Mouse (Mus musculus): ENCODE measurements around the gene Agxt.

DNA sequence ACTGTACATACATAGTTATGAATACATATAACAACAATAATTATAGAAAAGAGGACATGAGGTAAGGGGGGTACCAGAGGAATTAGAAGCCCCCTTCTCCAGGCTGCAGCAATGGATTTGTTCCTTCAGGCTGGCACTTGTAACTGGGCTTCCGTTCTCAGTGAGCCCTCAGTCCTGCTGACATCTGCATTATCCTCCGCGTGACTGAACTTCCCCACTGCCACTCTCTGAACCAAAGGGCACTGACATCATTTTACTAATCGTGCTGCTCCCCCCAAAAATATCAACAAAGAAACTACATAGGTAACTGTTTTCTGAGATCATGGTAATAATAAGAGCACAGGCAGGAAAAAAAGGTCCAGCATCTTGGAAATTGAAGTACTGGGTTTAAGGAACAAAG is 16.2 kb upstream of the Agxt start:
- TF ChIP-seq CTCF (IDR thresholded peaks at IDR 0.05; ENCODE audit: low read depth, low read length) (no peak), TAL1 (conservative IDR thresholded peaks at IDR 0.05; ENCODE audit: low read depth, low read length) (no peak)

Measured in G1E (cell line).